Mouse (Mus musculus) left cerebral cortex, postnatal 36 days (tissue): ENCODE results near the gene Cdk6. TPM values are rescaled to one million over a fixed set of nuclear protein-coding genes. Genes with fewer than 3 reads are reported as not detected.
"Not testable (repeated sequence)": the region's sequence is repeated elsewhere in the genome, so short reads cannot be mapped to it uniquely, and the experiment has no call there.

Experiments
- DNase-seq, 2 experiments: peaks; one replicate each; pipeline ENCODE4 v3.0.0; 2021 to 2022; ENCODE audit warnings: low spot score in 2 of 2, mixed read lengths in 1 of 2
- intact Hi-C: fragments of 180-260 bp; cut with DNase I; formaldehyde crosslinking; loops from one replicate; pipeline ENCODE4 v1.15.1; 2025
- total RNA-seq, 2 experiments: library from RNA; stranded (reverse); gene quantifications; 2 replicates each; pipeline ENCODE4 v1.2.3; 2021

Cdk6 gene
- total RNA-seq, 2 experiments from 2014 or later = 2.1 to 4.0 TPM

DNA sequence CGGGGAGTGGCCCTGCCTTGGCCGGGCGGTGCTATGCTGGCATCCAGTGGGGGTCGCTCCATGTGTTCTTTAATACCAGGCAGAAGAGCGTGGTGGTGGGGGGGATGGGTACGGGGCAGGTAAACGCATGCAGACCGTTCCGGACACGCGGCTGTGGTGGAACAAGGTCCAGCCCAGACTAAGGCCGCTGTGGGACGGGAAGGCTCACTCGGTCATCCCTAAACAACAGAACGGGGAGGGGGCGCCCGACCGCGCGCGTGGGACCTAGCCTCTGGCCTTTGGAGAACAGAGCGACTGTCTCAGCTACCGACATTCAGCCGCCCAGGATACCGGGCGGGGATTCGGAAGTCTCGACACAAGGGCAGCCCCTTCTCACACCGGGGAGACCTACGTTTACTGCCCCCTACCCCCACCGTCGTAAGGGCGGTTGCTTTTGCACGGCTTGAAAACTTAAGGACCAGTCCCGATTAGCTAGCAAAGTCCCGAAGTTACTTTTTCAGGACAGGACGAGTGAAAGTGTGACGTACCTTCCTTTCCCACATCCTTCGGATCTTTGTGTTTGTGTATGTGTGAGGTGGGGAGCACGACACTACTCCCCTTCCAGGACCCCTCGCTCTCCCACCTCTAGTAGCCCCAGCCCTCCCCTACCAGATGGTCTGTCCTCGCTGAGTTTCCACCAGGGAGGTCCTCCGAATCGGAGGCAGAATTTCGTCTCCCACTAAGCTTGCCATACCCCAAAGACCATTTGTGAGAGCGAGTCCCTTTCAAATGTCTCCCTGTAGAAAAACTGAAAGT lies 1.7 kb downstream of the Cdk6 start:
- peak; percentile 18 to 19 for DNase-seq
- intact Hi-C loops = loop anchor here (2.0 to 5.0 kb wide), 2 partner anchors 39 to 172 kb away; no protein-coding TSS in a partner anchor

DNA sequence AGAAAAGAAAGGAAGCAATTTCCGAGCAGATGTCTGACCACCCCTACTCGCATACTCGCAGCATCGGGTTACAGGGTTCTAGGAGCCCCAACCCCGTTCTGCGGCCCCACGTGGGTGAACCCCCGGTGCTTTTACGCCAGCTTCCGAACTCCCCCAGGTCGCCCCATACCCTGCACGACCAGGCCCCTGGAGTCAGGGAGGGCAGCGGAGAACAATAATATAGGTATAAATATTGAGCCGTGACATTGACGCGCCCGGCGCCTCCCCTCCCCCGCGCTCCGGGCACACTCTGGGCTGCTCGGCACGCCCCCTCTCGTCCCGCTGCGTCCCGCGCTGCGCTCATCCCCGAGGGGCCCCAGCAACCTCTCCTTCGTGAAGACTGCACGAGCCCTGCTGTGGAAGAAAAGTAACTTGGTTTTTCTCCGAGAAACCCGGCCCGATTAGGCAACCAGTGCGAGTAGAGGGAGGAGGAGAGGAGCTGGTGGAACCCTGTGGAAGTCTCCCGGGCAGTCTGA lies 2.3 kb downstream of the Cdk6 start:
- peak; percentile 52 to 64 for DNase-seq
- intact Hi-C loops = loop anchor here (2.0 to 5.0 kb wide), 2 partner anchors 39 to 171 kb away; no protein-coding TSS in a partner anchor

DNA sequence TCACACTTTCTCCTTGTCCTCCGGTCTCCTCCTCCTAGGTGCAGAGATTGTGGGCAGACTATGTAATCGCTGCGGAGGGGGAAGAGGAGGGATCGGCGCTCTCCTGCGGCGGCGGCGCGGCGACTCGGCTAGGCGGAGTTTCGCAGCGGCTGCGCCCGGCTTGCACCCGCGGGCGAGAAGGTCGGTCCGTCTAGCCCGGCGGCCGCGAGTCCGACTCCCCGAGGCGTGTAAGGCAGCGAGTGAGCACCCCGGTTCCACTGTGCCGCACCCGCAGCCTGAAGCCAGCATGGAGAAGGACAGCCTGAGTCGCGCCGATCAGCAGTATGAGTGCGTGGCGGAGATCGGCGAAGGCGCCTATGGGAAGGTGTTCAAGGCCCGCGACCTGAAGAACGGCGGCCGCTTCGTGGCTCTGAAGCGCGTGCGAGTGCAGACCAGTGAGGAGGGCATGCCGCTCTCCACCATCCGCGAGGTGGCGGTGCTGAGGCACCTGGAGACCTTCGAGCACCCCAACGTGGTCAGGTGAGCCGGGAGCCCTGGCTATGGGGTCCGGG lies 2.9 kb downstream of the Cdk6 start:
- intact Hi-C loops = loop anchor here (5.0 kb wide), 1 partner anchor 38 kb away; no protein-coding TSS in a partner anchor
- peak; percentile 71 to 78 for DNase-seq

DNA sequence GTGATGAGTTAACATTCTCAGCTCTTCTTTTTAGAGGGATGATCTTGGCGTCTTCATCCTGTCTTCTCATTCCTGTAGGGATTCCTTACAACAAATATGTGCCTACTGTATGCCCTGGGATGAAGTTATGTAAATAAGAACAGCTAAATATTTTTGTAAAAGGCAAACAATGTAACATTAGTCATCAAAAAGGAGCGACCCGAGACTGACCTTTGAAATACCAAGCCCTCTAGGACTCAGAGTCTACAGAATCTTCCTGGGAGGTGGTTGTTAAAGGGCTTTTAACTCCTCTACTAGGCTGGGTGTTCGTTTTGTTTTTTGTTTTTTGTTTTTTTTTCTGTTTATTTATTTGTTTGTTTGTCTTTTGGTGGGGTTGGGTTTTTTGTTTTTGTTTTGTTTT lies 4.3 kb downstream of the Cdk6 start:
- intact Hi-C loops, DNase-seq: not testable (repeated sequence)

DNA sequence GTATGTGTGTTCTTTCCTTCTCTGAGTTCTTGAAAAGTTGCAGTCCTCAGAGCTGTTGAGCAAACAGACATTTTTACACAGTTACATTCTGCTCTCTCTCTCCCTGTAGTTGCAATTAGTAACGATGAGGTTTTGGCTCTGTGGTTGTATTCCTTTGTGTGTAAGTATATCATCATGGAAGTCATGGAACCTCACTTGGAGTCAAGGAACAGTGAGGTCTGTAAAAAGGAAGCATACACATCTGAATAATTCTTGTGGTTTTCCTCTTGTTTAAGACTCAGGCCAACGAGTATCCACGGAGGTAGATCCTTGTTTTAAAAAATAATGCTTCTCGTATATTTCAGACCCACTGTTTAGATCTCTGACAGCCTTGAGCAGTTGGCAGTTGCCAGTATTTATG lies 8.1 kb downstream of the Cdk6 start:
- DNase-seq, intact Hi-C loops: not testable (repeated sequence)

DNA sequence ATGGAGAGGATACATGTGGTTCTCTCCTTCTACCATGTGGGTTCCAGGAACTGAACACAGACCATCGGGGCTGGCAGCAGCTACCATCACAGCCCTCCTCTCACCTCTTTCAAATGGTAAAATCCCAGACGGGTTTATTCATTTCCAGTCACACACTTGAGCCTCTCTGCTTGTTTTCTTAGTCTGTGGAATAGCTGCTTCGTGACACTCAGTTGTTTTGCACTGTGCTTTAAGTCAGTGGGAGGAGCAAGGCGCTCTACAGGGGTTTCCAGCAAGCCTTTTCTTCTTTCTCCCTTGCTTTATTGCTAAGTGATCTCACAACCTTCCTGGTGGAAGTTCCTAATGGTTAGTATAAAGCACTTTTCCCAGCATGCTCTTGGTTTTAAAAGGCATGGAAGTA lies 10.6 kb downstream of the Cdk6 start:
- intact Hi-C loops, DNase-seq: not testable (repeated sequence)

DNA sequence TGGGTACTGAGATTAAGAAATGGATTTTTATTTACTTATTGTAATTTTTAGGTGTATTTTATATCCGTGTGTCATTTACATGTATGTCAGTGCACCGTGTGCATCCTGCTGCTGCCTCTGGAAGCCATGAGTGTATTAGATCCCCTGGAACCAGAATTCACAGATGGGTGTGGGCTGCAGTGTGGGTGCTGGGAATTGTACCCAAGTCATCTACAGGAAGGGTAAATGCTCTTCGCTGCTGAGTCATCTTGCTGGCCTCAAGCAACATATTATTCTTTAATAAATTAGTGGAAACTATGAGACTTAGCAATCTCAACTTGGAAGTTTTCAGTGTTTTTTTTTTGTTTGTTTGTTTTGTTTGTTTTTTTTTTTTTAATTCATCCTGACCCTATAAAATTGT lies 11.0 kb downstream of the Cdk6 start:
- no peak for DNase-seq

DNA sequence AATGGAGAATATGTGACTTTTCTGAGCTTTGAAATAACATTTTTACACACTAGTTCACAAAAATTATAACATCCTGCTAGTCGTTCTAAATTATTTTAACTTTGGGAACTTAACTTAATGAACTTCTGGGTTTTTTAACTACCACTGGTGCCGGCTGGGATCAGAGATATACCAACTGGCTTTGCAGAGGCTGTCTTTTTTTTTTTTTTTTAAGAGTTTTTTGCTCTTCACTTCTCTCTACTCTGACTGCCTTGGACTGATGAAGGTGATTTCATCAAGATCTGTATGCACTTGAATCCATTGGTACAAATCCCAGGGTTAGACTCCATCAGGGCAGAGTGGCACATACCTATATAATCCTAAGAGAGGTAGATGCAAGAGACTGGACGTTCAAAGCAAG lies 11.5 kb downstream of the Cdk6 start:
- intact Hi-C loops = no loop called here
- no peak for DNase-seq

More for the DNA sequence above, 11.0 kb downstream of the Cdk6 start:
- intact Hi-C loops = no loop called here

DNA sequence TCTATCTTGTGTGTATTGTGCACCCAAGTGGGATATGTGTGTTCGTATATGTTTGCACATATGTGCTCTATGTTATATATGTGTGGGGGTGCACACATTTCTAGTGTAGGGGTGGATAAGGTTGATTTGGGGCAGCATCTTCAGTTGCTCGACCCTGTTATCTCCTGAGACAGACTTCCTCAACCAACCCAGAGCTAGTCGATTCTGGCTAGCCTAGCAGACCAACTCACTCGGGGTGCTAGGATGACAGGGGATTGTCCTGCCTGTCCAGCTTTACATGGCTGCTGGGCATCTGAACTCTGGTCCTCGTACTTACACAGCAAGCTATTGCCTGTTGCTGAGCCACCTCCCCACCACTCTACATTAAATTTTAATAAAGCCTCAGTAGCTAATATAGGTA lies 13.0 kb downstream of the Cdk6 start:
- no peak for DNase-seq
- intact Hi-C loops = no loop called here

DNA sequence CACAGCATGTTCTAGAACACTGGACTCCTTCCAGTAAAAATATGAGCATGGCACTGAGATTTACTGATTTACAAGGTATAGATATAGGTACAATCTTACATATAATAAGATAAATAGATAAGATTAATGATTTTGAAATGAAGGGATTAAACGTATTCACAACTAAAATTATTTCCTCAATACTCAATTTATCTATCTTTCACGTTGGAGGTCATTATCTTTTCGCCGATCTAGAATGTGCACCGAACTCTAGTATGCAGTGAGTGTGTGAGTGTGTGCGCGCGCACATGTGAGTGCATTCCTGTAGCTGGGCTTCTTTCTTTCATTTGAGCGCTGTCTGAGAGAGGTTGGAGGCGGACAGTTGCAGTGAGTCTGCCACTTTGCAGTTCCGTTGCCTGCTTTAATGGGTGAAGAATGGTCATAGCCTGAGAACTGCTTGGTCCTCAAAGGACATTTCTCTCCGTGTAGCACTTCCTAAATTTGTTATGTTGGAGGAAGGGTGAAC lies 13.8 kb downstream of the Cdk6 start:
- intact Hi-C loops = no loop called here
- DNase-seq = no peak

DNA sequence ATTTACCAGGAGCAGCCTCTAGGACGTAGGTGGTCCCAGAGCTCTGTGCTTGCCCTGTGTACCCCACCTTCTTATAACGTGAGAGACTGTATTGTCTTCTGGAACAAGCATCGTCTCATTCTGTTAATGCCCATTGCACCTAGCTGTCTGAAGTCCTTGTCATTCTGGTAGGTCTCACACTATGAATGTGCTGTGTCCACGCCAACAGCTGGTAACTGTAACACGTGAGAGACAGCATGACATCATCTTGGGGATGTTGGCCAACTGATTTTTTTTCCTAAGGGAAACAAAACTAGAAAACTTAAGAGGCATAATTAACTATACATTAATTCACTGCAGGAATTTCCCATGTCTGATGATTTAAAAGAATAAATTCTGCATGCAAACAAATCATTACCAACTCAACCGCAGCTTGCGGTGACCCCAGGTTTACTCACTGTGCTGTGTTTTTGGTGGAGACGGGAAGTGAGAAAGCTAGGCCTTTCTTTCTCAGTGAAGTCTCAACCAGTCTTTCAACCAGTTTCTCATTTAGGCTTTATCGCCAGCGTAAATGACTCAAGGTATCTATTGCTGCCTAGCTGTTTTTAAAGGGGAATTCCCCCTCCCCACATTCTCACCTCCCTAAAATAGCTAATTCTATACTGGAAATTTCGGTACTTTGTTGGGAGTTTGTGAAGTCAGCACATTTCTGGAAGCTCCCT lies 14.4 kb downstream of the Cdk6 start:
- intact Hi-C loops = no loop called here
- DNase-seq = no peak

DNA sequence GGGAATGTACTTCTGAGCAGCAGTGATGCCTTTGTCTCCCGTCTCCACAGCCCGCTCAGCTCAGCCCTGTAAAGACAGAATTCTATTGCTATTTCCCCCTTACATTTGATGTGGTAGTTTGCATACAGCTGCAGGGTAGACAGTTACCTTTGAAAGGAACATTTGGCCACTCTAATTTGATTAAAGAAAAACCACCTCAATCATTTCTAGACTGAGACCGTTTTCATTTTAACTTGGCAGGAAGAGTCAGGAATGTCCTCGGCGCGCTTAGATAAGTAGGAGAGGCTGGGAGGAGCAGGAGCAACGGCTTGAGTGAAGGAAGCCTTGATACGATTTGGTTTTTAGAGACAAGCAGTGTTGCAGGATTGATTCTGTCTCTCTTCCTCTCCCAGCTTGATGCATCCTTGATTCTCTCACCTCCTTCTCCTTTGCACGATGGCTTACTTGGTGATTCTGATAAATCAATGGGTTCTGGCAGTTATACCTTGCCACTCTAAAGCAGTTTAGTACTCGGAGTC lies 15.0 kb downstream of the Cdk6 start:
- DNase-seq = no peak
- intact Hi-C loops = no loop called here

DNA sequence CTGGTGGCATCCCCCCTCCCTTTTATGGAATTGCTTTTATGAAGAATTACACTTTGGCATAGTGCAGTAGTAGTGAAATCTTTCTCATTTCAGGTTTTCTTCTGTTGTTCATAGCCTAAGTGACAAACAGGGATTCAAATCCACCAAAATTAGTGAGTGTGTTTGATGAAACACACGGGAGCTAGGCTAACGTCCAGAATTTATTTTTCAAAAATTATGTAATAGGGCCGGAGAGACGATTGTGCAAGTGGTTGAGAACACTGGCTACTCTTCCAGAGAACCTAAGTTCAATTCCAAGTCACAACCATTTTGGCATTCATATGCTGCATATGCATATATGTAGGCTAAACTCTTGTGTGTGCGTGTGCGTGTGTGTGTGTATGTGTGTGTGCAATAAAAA lies 16.2 kb downstream of the Cdk6 start:
- intact Hi-C loops = no loop called here
- DNase-seq = no peak

DNA sequence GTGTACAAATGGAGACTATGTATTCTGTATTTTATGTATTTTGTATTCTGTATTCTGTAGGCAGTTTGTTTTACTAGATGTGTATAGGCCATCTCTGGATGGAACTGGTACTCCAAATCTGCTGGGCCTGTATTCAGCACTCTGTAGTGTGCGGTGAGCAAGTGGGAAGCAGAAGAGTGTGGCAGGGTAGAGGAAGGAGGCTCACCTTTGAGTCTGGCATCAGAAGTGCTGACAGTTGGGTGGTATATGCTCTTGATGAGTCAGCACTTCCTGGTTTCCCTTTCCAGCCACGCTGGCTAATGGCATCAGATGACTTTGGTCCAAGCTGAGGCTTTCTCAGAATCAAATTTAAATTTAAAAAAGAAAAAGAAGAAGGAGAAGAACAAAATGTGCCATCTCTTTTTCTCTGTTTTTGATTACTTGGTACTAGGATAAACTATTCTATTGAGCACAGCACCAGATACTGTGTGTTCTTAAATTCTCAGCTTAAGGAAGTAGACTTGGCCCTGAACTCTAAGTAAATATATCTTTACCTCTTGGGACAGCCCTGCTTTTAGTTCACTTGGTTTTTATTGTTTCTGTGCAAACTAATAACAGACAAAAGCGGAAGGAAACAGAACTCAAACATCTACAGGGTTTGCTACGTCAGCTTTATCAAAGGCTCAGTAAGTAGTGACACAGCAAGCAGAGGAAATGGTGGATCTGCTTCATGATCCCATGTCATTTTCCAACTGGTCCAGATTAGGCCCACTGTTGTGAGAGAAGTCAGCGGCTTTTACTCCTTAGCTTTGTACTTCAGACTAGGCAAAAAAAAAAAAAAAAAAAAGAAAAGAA lies 17.6 kb downstream of the Cdk6 start:
- no peak for DNase-seq
- intact Hi-C loops = no loop called here

DNA sequence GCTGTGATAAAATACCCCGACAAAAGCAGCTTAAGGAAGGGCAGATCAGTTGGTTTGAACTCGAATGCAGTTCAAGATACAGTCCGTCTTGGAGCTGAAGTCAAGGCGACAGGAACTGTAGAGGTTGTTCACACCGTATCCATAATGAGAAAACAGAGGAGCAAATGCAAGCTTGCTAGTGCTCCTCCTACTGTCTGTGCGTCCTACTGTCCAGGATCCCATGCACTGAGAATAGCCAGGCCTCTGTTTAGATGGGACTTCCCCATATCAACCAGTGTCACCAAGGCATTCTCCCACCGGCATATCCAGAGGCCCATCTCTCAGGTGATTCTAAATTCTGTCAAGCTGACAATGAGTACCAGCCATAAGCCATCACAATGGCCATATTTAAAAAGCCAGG lies 18.6 kb downstream of the Cdk6 start:
- no peak for DNase-seq
- intact Hi-C loops = no loop called here

DNA sequence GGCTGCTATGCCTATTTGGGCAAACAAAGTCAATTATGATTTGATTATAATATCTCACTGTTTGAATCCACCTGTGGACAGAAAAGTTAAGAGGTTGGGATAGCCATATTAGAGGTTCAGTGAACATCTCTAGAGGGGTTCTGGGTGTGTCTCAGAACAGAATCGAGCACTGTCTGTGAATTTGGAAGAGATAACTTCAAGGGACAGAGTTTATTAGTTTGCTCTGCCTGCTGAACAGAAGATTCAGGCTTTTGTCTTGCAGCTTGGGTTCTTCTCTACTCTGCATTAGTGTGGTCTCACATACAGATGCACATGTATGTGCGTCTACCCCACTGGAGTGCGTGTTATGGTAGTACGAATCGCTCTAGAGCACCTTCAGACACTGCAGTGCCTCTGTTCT lies 20.0 kb downstream of the Cdk6 start:
- no peak for DNase-seq
- intact Hi-C loops = no loop called here

DNA sequence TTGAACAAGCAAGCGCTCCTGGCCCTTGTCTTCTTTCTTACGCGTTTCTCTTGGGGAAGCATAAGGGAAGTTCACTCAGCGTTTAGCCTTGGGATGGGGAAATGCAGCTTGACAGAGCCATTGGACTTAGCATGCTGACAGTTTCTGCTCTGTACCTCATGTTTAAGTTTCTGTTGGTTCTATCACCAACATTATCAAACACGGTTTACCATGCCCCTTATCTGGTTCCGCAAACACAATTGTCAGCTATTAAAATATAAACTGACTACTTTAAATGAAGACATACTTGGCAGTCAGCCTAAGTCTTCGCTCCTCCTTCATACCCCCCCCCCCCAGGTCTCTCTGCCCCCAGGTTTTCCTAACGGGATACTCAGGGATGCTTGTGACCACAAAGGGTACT lies 20.8 kb downstream of the Cdk6 start:
- intact Hi-C loops = no loop called here
- DNase-seq = no peak

DNA sequence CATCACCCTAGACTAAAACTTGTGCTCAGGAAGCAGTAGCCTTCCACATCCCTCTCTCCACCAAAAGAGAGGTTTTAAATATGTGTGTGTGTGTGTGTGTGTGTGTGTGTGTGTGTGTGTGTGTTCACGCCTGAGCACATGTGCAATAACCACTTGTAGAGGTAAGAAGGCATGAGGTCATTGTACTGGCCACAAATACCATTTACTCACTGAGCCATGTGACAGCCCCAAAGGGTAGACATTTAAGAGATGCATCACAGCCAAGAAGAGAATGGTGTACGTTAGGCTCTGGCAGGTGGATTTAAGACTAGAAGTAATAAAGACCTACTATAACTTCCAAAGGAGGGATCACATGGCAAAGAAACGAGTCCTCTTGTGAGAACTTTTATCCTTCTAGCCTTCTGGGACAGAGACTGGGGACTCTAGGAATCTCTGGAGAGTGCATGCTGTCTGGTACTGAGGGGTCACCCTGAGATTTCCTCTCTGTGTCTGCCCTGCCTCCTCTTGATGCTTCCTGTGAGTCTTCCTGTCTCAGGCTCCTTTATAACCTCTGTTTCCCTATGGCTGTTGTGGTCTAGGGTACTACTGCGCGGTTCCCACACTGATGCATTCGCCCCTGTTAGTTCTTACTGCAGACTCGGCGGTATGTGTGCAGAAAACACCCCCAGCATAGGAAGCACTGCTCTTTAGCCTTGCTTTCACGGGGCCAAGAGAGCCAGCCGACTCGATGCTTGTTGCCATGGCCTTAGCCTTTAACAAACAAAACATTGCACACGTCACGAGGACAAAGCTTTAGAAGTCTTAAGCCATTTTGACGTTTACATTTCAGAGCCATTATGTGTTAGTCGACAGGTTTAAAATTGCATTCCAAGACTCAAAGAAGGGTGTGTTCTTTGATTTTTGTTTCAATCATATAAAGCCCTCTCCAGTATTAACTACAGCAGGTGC lies 22.0 kb downstream of the Cdk6 start:
- intact Hi-C loops = no loop called here
- DNase-seq = no peak
